Mouse (Mus musculus) leukemia stem cell, adult 10-12 weeks (primary cell): Measurements from ENCODE around the gene Pou3f1. TPM values are rescaled to one million over a fixed set of nuclear protein-coding genes. Genes with fewer than 3 reads are reported as not detected.

Source experiments
- polyA plus RNA-seq: library from polyadenylated mRNA; stranded (reverse); fragments of >175 nt; gene quantifications from 2 replicates; pipeline ENCODE4 v1.2.3, GENCODE M21; 2012; ENCODE audit warnings: low replicate concordance

The Pou3f1 gene
- polyA plus RNA-seq = 0.07 TPM in 1 of 2 replicates, not detected in the other

DNA sequence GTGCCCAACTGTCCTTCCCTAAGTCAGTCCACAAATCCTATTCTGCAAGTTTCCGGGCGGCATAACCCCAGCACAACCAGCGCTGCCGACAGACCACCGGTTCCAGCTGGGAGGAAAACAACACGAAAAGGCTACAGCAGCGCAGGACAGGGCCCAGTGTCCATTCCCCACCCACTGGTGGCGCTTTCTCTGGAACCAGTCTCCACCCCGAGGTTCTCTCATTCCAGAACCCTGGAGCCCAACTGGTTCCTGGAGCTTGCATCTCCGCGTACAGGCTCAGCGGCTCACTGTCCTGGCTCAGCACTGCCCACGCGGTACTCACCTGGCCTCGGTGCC lies at the start of gene Pou3f1:
TSS of gene Pou3f1 (plus strand) at position 290 of the 336 bp plus-strand sequence.

DNA sequence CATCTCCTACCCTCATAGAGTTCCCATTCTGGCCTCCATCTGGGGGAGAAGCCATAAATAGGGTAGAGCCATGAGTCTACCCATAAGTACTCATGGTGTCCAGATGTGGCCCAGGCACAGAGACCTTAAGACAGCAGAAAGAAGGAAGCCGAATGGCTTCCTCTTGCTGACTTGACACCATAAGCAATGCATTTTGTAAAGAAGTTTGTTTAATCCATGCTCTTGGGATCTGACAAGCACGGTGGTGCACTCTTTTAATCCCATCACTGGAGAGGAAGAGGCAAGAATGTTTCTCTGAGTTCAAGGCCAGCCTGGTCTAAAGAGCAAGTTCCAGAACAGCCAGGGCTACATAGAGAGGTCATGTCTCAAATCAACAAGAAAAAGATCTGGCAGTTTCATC lies 45.9 kb upstream of the Pou3f1 start, which contains the start of gene 3100002H09Rik:
TSS of gene 3100002H09Rik (minus strand) at position 101 of the 400 bp plus-strand sequence.

DNA sequence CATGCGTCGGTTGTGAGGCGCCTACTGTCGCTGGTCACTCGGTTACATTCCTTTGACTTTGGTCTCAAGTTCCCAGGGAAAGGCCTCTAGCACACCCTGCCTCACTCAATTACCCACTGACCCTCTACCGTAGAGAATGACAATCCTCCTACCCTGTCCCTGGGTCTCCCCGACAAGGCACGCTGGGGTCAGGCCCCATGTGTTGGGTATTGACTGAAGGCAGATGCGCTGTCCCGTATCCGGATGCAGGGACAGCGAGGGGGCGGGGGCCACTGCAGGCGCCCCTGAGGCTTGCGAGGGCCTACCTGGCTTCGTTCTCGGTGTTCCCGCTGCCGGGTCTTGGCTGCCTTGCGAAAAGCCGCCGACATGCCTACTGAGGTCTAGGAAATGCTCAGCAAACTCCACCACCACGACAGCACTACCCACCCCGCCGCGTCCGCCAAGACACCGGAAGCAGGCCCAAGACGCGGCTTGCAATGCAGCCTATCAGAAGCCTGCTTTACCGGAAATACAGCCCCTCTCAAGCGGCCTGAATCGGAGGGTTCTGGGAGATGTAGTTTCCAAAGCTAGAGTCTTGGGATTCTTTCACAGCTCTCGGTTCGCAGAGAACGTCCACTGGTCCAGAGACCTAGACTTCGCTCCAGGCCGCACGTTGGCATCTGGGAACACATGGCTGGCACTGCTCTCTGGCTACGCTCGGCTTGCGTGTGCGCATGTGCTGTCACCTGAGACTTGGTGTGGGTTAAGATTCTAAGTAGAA lies 36.7 kb downstream of the Pou3f1 start, which contains the start of gene Utp11:
TSS of gene Utp11 (minus strand) at position 466 of the 760 bp plus-strand sequence.

DNA sequence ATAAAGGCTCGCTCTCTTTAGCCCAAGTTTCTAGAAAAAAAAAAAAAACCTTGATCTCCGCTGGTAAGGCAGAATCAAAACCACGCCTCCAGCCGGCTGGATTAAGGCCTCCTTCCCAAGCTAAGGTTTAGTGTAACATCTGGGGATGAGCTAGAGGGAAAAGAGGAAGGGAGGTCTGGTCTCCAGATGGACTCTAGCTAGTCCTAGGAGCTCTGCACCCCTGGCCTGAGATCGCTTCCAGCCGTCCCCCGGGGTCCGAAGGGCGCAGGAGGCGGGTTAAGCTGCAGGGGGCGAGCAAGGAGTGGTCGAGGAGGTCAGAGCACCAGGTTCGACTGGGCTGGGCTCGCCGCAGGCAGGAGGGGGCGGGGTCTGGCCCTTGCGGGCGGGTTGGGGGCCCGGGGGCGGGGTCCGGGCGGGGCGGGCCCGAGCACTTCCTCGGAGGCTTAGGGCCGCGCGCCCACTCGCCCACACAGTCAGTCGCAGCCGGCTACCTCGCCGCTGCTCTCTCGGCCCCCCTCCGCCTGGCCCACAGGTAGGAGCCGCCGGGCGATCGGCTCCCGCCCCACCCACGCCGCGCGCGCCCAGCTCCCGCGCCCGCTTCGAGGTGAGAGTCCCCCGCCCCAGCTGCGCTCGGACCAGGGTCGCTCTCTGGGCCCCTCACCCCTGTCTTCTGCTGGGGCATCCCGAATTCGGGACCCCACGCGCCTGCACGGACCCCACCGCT lies 43.8 kb downstream of the Pou3f1 start, which contains the start of gene Fhl3:
TSS of gene Fhl3 (plus strand) at position 454 of the 724 bp plus-strand sequence.

Other genes starting within 250 kb of the Pou3f1 start
- gene 3100002H09Rik, start 46.0 kb upstream of the Pou3f1 start, polyA plus RNA-seq = not detected in 2 replicates
- 2.0 and 5.7 TPM in 2 replicates for gene Utp11, start 36.8 kb downstream of the Pou3f1 start, polyA plus RNA-seq
- gene Fhl3, start 43.9 kb downstream of the Pou3f1 start, polyA plus RNA-seq = 4.7 and 5.2 TPM in 2 replicates
- gene Sf3a3, start 58.0 kb downstream of the Pou3f1 start, polyA plus RNA-seq = 12.2 and 18.6 TPM in 2 replicates
- gene Inpp5b, start 85.0 kb downstream of the Pou3f1 start, polyA plus RNA-seq = 13.6 and 14.0 TPM in 2 replicates
- 20.5 and 27.9 TPM in 2 replicates for gene Mtf1, start 145.3 kb downstream of the Pou3f1 start, polyA plus RNA-seq
- gene Yrdc, start 193.9 kb downstream of the Pou3f1 start, polyA plus RNA-seq = 15.5 and 19.7 TPM in 2 replicates
- 16.5 and 22.6 TPM in 2 replicates for gene 1110065P20Rik, start 194.4 kb downstream of the Pou3f1 start, polyA plus RNA-seq
- 0.06 TPM in 2 replicates for gene Maneal, start 205.4 kb downstream of the Pou3f1 start, polyA plus RNA-seq
- not detected in 2 replicates for gene Epha10, start 224.1 kb downstream of the Pou3f1 start, polyA plus RNA-seq